Mouse (Mus musculus) liver, embryonic 15.5 days (tissue): ENCODE measurements around the gene Ap3d1. TPM values are rescaled to one million over a fixed set of nuclear protein-coding genes. Genes with fewer than 3 reads are reported as not detected.

ENCODE experiments used
- ATAC-seq: fragments of 200-750 bp; cut with Nextera tagmentation; 2 replicates; pipeline ENCODE4 v1.8.0; 2017; ENCODE audit warnings: moderate number of reproducible peaks, mild to moderate bottlenecking, moderate library complexity; ENCODE audit not compliant: insufficient read depth
- H3K27ac ChIP-seq: fragments of 300-500 bp; sonication (generic); replicated peaks from 2 replicates; pipeline ENCODE4 v1.5.1; 2015; ENCODE audit warnings: mild to moderate bottlenecking, inconsistent platforms
- H3K27me3 ChIP-seq: fragments of 300-500 bp; sonication (generic); 2 replicates; pipeline ENCODE4 v1.6.1; 2015; ENCODE audit warnings: mild to moderate bottlenecking, inconsistent platforms
- H3K36me3 ChIP-seq: fragments of 300-500 bp; sonication (generic); replicated peaks from 2 replicates; pipeline ENCODE4 v1.6.1; 2015; ENCODE audit warnings: moderate library complexity, mild to moderate bottlenecking, inconsistent platforms
- H3K4me1 ChIP-seq: fragments of 300-500 bp; sonication (generic); replicated peaks from 2 replicates; pipeline ENCODE4 v1.6.1; 2015; ENCODE audit warnings: inconsistent platforms
- H3K4me2 ChIP-seq: fragments of 300-500 bp; sonication (generic); 2 replicates; pipeline ENCODE4 v1.6.1; 2015; ENCODE audit warnings: moderate library complexity, mild to moderate bottlenecking, inconsistent platforms
- H3K4me3 ChIP-seq: fragments of 300-500 bp; sonication (generic); replicated peaks from 2 replicates; pipeline ENCODE4 v1.5.1; 2015; ENCODE audit warnings: mild to moderate bottlenecking, inconsistent platforms
- H3K9ac ChIP-seq: fragments of 300-500 bp; sonication (generic); 2 replicates; pipeline ENCODE4 v1.6.1; 2015; ENCODE audit warnings: moderate library complexity, mild to moderate bottlenecking, inconsistent platforms
- H3K9me3 ChIP-seq: fragments of 300-500 bp; sonication (generic); replicated peaks from 2 replicates; pipeline ENCODE4 v1.6.1; 2016; ENCODE audit warnings: inconsistent platforms
- WGBS: fragments of 180-500 bp; shearing (Covaris S2); methylation state at CpG from one replicate; pipeline ENCODE4 v1.1.7; 2015; ENCODE audit warnings: mixed read lengths; ENCODE audit not compliant: insufficient replicate concordance; 5-methylcytosine and 5-hydroxymethylcytosine counted together
- polyA plus RNA-seq: library from polyadenylated mRNA; unstranded; fragments of >200 nt; fragmentation: Nextera tagmentation; extraction: Ambion mirVana; gene quantifications from 2 replicates; pipeline ENCODE4 v1.2.1, GENCODE M21; 2015

Gene Ap3d1
- polyA plus RNA-seq, 1 experiment from 2014 or later, result 20.2 TPM

DNA sequence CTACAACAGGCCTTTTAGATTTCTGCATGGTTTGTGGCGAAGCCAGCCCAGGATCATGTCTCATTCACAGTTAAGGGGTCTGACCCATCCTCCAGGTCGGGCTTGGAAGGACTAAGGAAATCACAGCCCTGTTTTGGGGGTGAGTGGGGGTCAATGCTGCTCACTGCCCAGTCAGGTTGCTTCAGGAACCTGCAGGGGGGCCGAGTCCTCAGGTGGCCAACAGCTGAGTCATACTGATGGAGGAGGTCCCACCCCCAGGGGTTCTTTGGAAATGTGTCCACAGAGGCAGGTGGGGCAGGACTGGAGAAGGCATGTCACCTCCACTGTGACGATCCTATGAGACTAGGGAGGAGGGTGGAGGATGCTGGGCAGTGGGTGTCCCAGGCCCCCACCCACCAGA is 76.6 kb downstream of the Ap3d1 start:
- peak overlapping the region; percentile 51; the same call in 1 of the 2 replicates for H3K27ac ChIP-seq
- H3K27me3 ChIP-seq, result no peaks in the 10 kb centered on the region
- WGBS, result 52% methylated on average over 4 of the region's 4 CpGs
- H3K4me2 ChIP-seq, result peak overlapping the region; percentile 51
- no peak for ATAC-seq
- H3K36me3 ChIP-seq, result peaks cover 55% of the 10 kb centered on the region
- H3K9me3 ChIP-seq, result no peaks in the 10 kb centered on the region
- H3K4me1 ChIP-seq, result peaks cover 77% of the 10 kb centered on the region
- no peak overlapping the region for H3K4me3 ChIP-seq
- H3K9ac ChIP-seq, result no peak overlapping the region

DNA sequence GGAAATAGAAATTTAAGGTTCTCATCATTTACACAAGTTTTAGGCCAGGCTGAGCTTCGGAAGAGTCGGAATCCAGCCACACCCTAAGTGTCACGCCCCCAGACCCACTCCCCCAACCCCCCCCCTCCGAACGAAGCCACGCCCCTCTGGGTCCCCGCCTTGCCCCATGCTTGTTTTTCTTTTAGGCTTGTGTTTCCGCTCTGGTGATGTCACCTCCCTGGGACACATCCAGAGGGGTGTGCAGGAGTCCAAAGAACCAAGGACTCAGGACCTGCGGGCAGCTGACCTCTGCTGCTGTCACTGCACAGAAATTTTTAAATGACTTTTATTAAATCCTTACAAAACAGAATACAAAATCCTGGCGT is 77.1 kb downstream of the Ap3d1 start:
- peak overlapping the region; percentile 51 for H3K4me2 ChIP-seq
- ATAC-seq, result no peak; the same call in 1 of the 2 replicates
- peaks cover 77% of the 10 kb centered on the region for H3K4me1 ChIP-seq
- H3K9ac ChIP-seq, result peak overlapping the region; percentile 7; the same call in 1 of the 2 replicates
- peak overlapping the region; percentile 76 for H3K27ac ChIP-seq
- peaks cover 50% of the 10 kb centered on the region for H3K36me3 ChIP-seq
- no peaks in the 10 kb centered on the region for H3K9me3 ChIP-seq
- 13% methylated on average over 10 of the region's 10 CpGs for WGBS
- no peaks in the 10 kb centered on the region for H3K27me3 ChIP-seq
- no peak overlapping the region; the same call in 1 of the 2 replicates for H3K4me3 ChIP-seq

DNA sequence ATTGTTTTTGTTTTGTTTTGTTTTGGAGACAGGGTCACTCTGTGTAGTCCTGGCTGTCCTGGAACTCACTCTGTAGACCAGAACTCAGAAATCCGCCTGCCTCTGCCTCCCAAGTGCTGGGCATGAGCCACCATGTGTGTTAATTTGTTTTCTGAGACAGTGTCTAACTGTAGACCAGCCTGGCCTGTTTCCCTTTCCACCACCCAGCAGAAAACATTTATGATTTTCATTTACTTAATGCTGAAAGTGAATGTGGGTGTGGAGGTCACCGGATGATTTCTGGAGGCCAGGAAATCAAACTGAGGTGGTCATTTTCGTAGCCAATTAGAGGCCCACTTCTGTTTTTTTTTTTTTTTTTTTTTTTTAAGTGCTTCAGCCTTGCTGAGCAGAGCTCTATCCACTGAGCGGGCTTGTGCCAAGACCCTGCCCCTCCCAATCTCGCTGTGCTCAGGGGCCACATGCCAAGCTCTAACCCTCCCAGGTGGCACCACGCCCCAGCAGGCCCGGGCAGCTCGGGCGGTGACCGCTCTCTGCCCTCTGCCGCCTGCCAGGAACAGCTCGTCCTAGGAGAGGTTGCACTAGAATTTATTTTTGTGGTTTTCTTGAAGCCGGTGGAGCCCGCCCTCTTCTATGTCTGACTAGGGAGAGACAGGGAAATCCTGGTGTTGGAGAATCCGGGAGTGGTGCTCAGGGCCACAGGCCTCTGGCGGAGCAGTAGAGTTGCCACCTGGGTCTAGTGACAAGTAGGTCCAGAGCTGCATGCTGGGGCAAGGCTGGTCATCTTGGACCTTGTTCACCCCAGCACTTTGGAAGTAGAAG is 77.7 kb downstream of the Ap3d1 start:
- Histone ChIP-seq H3K4me2 (peak overlapping the region; percentile 51), H3K4me3 (no peak overlapping the region; the same call in none of the 2 replicates), H3K4me1 (peaks cover 77% of the 10 kb centered on the region), H3K36me3 (peaks cover 44% of the 10 kb centered on the region), H3K27ac (peak overlapping the region; percentile 76), H3K9me3 (no peaks in the 10 kb centered on the region), H3K9ac (peak overlapping the region; percentile 7), H3K27me3 (no peaks in the 10 kb centered on the region)
- ATAC-seq, result peak; percentile 35
- WGBS, result 10% methylated on average over 16 of the region's 16 CpGs

DNA sequence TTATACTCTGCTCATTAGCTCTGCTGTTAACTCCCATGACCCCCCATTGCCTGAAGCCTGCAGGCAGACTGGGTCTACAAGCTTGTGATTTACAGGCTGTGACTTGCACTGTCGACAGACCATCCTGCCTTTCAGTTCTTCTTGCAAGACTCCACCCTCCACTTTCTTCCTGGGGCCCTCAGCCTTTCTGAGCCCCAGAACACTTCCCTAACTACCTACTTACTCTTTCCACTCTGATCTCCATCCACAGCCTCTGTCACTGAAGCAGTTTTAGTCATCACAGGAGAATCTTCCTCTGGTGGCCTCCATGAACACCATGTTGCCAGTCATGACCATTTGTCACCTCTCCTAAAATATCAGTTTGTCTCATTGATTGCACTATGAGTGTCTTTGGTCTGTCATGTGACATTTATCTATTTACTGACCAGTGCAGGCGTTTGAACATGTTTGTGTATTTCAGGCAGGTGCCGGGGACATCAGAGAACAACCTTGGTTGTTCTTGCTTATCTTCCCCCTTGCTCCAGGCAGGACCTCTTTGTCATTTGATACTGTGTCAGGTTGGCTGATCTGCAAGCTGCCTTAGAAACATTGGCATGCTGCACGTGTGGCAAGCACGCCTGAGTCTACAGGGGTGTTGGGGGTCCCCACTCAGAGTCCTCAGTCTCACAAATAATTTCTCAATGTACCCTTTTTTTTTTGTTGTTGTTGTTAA is 78.4 kb downstream of the Ap3d1 start:
- no peak for ATAC-seq
- H3K4me1 ChIP-seq, result peaks cover 74% of the 10 kb centered on the region
- peak overlapping the region; percentile 51 for H3K4me2 ChIP-seq
- peaks cover 37% of the 10 kb centered on the region for H3K36me3 ChIP-seq
- no peaks in the 10 kb centered on the region for H3K27me3 ChIP-seq
- H3K9ac ChIP-seq, result no peak overlapping the region
- WGBS, result 9% methylated on average over 5 of the region's 5 CpGs
- no peaks in the 10 kb centered on the region for H3K9me3 ChIP-seq
- H3K4me3 ChIP-seq, result no peak overlapping the region
- H3K27ac ChIP-seq, result peak overlapping the region; percentile 76

DNA sequence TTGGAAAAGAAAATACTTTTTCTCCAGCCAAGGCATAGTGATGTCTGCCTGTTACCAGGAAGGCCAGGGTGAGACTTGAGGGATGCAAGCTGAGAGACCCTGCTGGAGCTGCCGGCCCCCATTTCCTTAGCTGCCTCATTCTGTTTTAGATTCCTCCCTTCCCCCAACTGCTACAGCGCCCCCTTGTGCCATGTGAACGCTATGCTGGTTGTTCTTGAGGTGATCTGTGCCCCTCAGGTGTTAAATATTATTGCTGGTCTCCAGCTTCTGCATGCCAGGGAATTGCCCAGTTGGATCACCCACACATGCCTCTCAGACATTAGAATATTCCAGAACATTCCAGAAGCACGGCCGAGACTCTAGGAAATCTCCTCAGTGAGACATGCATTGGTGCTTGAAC is 80.9 kb downstream of the Ap3d1 start:
- WGBS, result 37% methylated on average over 5 of the region's 5 CpGs
- H3K4me3 ChIP-seq, result no peak overlapping the region
- no peak for ATAC-seq
- H3K9me3 ChIP-seq, result no peaks in the 10 kb centered on the region
- peaks cover 12% of the 10 kb centered on the region for H3K36me3 ChIP-seq
- no peak overlapping the region for H3K27ac ChIP-seq
- no peaks in the 10 kb centered on the region for H3K27me3 ChIP-seq
- peaks cover 78% of the 10 kb centered on the region for H3K4me1 ChIP-seq
- no peak overlapping the region for H3K9ac ChIP-seq
- H3K4me2 ChIP-seq, result no peak overlapping the region

DNA sequence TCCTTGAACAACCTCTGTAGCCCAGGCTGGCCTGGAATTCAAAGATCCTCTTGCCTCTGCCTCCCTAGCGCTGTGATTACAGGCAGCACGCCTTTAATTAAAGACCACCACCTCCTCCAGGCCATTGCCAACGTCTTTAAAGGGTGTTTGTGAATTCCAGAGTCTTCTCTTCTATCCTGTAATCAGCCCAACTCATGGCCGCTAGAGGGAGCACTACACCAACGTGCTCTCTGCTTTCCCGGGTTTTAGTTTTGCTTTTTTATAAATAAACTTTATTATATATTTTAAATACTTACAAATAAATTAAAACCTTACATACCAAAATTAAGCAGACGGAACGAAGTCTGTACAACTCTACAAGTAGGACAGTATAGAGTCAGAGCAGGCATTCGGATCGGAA is 82.9 kb downstream of the Ap3d1 start:
- Histone ChIP-seq H3K27ac (peak overlapping the region; percentile 87), H3K36me3 (no peaks in the 10 kb centered on the region), H3K9ac (peak overlapping the region; percentile 34), H3K4me1 (peaks cover 77% of the 10 kb centered on the region), H3K4me3 (peak overlapping the region; percentile 42), H3K4me2 (peak overlapping the region; percentile 53), H3K27me3 (no peaks in the 10 kb centered on the region), H3K9me3 (no peaks in the 10 kb centered on the region)
- ATAC-seq, result 0 out of 2 replicates have a peak, but pooled peaks have one; percentile 32
- 12% methylated on average over 10 of the region's 10 CpGs for WGBS

DNA sequence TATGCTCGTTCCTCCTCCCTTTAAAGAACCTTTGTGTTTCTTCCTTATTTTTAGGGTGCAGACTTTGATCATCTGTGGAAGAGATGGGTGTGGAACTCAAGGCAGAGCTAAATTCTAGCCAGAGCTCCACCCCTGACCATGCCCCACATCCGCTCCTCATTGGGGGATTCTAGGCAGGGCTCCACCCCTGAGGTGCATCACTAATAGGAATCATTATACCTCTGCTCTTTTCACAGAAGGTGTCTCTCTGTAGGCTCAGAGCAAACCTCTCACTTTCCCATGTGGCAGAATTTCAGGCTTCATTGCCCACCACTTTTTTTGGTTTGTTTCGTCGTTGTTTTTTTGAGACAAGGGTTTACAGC is 83.2 kb downstream of the Ap3d1 start:
- H3K9ac ChIP-seq, result peak overlapping the region; percentile 34; the same call in 1 of the 2 replicates
- no peaks in the 10 kb centered on the region for H3K9me3 ChIP-seq
- H3K27ac ChIP-seq, result peak overlapping the region; percentile 87
- H3K4me1 ChIP-seq, result peaks cover 73% of the 10 kb centered on the region
- ATAC-seq, result peak; percentile 48
- WGBS, result 49% methylated on average over 4 of the region's 4 CpGs
- peak overlapping the region; percentile 53 for H3K4me2 ChIP-seq
- H3K27me3 ChIP-seq, result no peaks in the 10 kb centered on the region
- peak overlapping the region; percentile 42; the same call in 1 of the 2 replicates for H3K4me3 ChIP-seq
- no peaks in the 10 kb centered on the region for H3K36me3 ChIP-seq

DNA sequence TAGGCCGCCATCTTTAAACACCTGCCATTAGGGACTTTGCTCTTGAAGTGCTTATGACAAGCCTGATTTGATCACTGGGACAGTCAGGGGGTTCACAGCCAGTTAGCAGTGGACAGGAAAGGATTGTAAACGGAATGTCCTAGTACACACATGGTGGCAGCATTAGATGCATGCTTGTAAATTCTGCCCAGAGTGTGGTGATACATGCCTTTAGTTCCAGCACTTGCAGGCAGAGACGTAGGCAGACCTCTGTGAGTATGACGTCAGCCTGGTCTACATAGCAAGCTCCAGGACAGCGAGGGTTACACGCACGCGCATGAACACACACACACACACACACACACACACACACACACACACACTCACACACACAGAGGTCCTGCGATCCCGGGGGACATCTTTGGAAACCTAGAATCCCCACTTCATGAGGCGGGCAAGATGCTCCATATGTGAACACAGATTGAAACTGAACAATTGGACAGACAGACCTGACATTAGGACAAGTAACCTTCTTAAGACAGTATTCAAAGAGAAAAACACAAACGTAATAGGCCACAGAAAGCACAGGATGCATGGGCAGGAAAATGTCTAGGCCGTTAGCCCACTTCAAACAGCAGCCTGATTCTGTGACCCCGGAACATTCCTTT is 83.7 kb downstream of the Ap3d1 start:
- Histone ChIP-seq H3K27ac (peak overlapping the region; percentile 87), H3K36me3 (no peaks in the 10 kb centered on the region), H3K4me3 (no peak overlapping the region), H3K9me3 (no peaks in the 10 kb centered on the region), H3K4me1 (peaks cover 72% of the 10 kb centered on the region), H3K4me2 (peak overlapping the region; percentile 53; the same call in 1 of the 2 replicates), H3K9ac (no peak overlapping the region), H3K27me3 (no peaks in the 10 kb centered on the region)
- no peak for ATAC-seq
- WGBS, result 81% methylated on average over 14 of the region's 14 CpGs

Other genes starting within 250 kb of the Ap3d1 start
- gene Onecut3, start 247.4 kb downstream of the Ap3d1 start, polyA plus RNA-seq, result not detected in 2 replicates
- gene Atp8b3, start 203.1 kb downstream of the Ap3d1 start, polyA plus RNA-seq, result 0.02 TPM in 1 of 2 replicates, not detected in the other
- 12.8 and 15.6 TPM in 2 replicates for gene Rexo1, start 180.7 kb downstream of the Ap3d1 start, polyA plus RNA-seq
- 11.7 and 12.1 TPM in 2 replicates for gene Klf16, start 164.9 kb downstream of the Ap3d1 start, polyA plus RNA-seq
- gene Abhd17a, start 151.9 kb downstream of the Ap3d1 start, polyA plus RNA-seq, result 50.8 and 62.8 TPM in 2 replicates
- gene Scamp4, start 139.4 kb downstream of the Ap3d1 start, polyA plus RNA-seq, result 41.9 and 45.3 TPM in 2 replicates
- gene Adat3, start 139.4 kb downstream of the Ap3d1 start, polyA plus RNA-seq, result 4.8 and 5.8 TPM in 2 replicates
- 1.5 TPM in 2 replicates for gene Gm49322, start 136.2 kb downstream of the Ap3d1 start, polyA plus RNA-seq
- gene Csnk1g2, start 119.4 kb downstream of the Ap3d1 start, polyA plus RNA-seq, result 49.7 and 60.4 TPM in 2 replicates
- 14.4 and 15.9 TPM in 2 replicates for gene Btbd2, start 85.2 kb downstream of the Ap3d1 start, polyA plus RNA-seq
- gene Mknk2, start 64.2 kb downstream of the Ap3d1 start, polyA plus RNA-seq, result 74.9 and 84.6 TPM in 2 replicates
- 28.0 and 31.6 TPM in 2 replicates for gene Mob3a, start 40.3 kb downstream of the Ap3d1 start, polyA plus RNA-seq
- gene Izumo4, start 40.1 kb downstream of the Ap3d1 start, polyA plus RNA-seq, result 7.1 and 8.1 TPM in 2 replicates
- gene Dot1l, start 12.9 kb upstream of the Ap3d1 start, polyA plus RNA-seq, result 8.1 and 9.3 TPM in 2 replicates
- 31.3 and 32.8 TPM in 2 replicates for gene Sf3a2, start 55.9 kb upstream of the Ap3d1 start, polyA plus RNA-seq
- 73.6 and 83.0 TPM in 2 replicates for gene Plekhj1, start 56.4 kb upstream of the Ap3d1 start, polyA plus RNA-seq
- gene Amh, start 63.0 kb upstream of the Ap3d1 start, polyA plus RNA-seq, result 0.10 and 0.12 TPM in 2 replicates
- gene Jsrp1, start 71.2 kb upstream of the Ap3d1 start, polyA plus RNA-seq, result 0.97 and 1.3 TPM in 2 replicates
- 1,470 and 1,719 TPM in 2 replicates for gene Oaz1, start 84.4 kb upstream of the Ap3d1 start, polyA plus RNA-seq
- gene Lingo3, start 101.8 kb upstream of the Ap3d1 start, polyA plus RNA-seq, result not detected in 2 replicates
- 115 TPM in 2 replicates for gene Lsm7, start 112.9 kb upstream of the Ap3d1 start, polyA plus RNA-seq
- 63.9 and 69.6 TPM in 2 replicates for gene Sppl2b, start 113.0 kb upstream of the Ap3d1 start, polyA plus RNA-seq
- gene Tmprss9, start 129.6 kb upstream of the Ap3d1 start, polyA plus RNA-seq, result 0.05 TPM in 1 of 2 replicates, not detected in the other
- 163 and 165 TPM in 2 replicates for gene Timm13, start 158.7 kb upstream of the Ap3d1 start, polyA plus RNA-seq
- 11.0 and 12.4 TPM in 2 replicates for gene Lmnb2, start 176.0 kb upstream of the Ap3d1 start, polyA plus RNA-seq
- 3.8 and 4.0 TPM in 2 replicates for gene Gadd45b, start 187.8 kb upstream of the Ap3d1 start, polyA plus RNA-seq